Mouse (Mus musculus) gastrocnemius, postnatal 4 days (tissue): ENCODE results near the gene Tbl2. TPM values are rescaled to one million over a fixed set of nuclear protein-coding genes. Genes with fewer than 3 reads are reported as not detected.

Source experiments
- DNase-seq, 2 experiments: peaks; one replicate each; pipeline ENCODE4 v3.0.0; 2021 to 2022; ENCODE audit warnings: low spot score in 2 of 2, mixed read lengths in 2 of 2
- microRNA-seq: library from miRNA; unstranded; fragments of <30 nt; microRNA quantifications from one replicate; pipeline ENCODE4 v1.2.0, GENCODE M21; 2021
- total RNA-seq, 2 experiments: library from RNA; stranded (reverse); gene quantifications; 2 replicates each; pipeline ENCODE4 v1.2.3; 2021

The Tbl2 gene
- total RNA-seq, 2 experiments from 2014 or later: 18.3 to 22.2 TPM

- DNase-seq: no peak
Observed at GRCm38 (mm10) chr5:135185596-135185995, 36.1 kb downstream of the Tbl2 start.

GRCm38 (mm10) chr5:135186231-135186620 lies 36.8 kb downstream of the Tbl2 start:
- DNase-seq: no peak

GRCm38 (mm10) chr5:135186621-135187348 lies 37.3 kb downstream of the Tbl2 start, which contains the start of gene Baz1b:
TSS of gene Baz1b (plus strand) at chr5:135187264.
- DNase-seq: peak; percentile 95 to 99

GRCm38 (mm10) chr5:135187349-135188213 lies 38.1 kb downstream of the Tbl2 start:
- peak; percentile 30 to 50 for DNase-seq

- DNase-seq: no peak
Observed at GRCm38 (mm10) chr5:135188214-135188554, 38.7 kb downstream of the Tbl2 start.

GRCm38 (mm10) chr5:135189281-135190022 lies 40.0 kb downstream of the Tbl2 start:
- no peak for DNase-seq

GRCm38 (mm10) chr5:135191620-135192019 lies 42.2 kb downstream of the Tbl2 start:
- peak in 1 of 2 experiments; percentile 52 for DNase-seq

GRCm38 (mm10) chr5:135192431-135192830 lies 43.0 kb downstream of the Tbl2 start:
- no peak for DNase-seq

GRCm38 (mm10) chr5:135196367-135196766 lies 46.9 kb downstream of the Tbl2 start:
- no peak for DNase-seq

GRCm38 (mm10) chr5:135202763-135203162 lies 53.3 kb downstream of the Tbl2 start:
- DNase-seq: no peak

GRCm38 (mm10) chr5:135208197-135208596 lies 58.7 kb downstream of the Tbl2 start:
- no peak for DNase-seq

Small RNAs within 50 kb of the gene (microRNA-seq; reads per million reads assigned to microRNA genes)
- not detected for gene Gm25315

Other genes with a start within 250 kb of the Tbl2 start
- gene Tmem270, start 242.9 kb upstream of the Tbl2 start, total RNA-seq: not detected
- not detected for gene Cldn13, start 234.1 kb upstream of the Tbl2 start, total RNA-seq
- 10 to 100 TPM in 1 of 2 experiments, 1 to 10 TPM in 1; 8.7 to 10.3 TPM for gene Mettl27, start 217.3 kb upstream of the Tbl2 start, total RNA-seq
- gene Cldn4, start 202.7 kb upstream of the Tbl2 start, total RNA-seq: not detected
- gene Cldn3, start 163.4 kb upstream of the Tbl2 start, total RNA-seq: under 1 TPM in 1 of 2 experiments, not detected in 1; 0.29 TPM
- gene Abhd11, start 140.5 kb upstream of the Tbl2 start, total RNA-seq: 10 to 100 TPM; 44.0 to 44.6 TPM
- gene Stx1a, start 126.2 kb upstream of the Tbl2 start, total RNA-seq: 1 to 10 TPM; 4.5 to 5.1 TPM
- gene Dnajc30, start 85.5 kb upstream of the Tbl2 start, total RNA-seq: 10 to 100 TPM; 23.8 to 25.2 TPM
- gene Bud23, start 84.7 kb upstream of the Tbl2 start, total RNA-seq: 10 to 100 TPM; 29.9 to 33.3 TPM
- gene Vps37d, start 71.4 kb upstream of the Tbl2 start, total RNA-seq: 1 to 10 TPM; 3.2 to 4.1 TPM
- gene Mlxipl, start 59.8 kb upstream of the Tbl2 start, total RNA-seq: 10 to 100 TPM; 13.8 to 24.6 TPM
- 10 to 100 TPM; 27.3 to 28.0 TPM for gene Bcl7b, start 18.6 kb downstream of the Tbl2 start, total RNA-seq
- 10 to 100 TPM; 59.4 to 63.6 TPM for gene Baz1b, start 37.6 kb downstream of the Tbl2 start, total RNA-seq
- 10 to 100 TPM; 16.0 to 20.2 TPM for gene Fzd9, start 101.6 kb downstream of the Tbl2 start, total RNA-seq
- gene Fkbp6, start 200.4 kb downstream of the Tbl2 start, total RNA-seq: under 1 TPM; 0.32 to 0.36 TPM
- not detected for gene Trim50, start 203.6 kb downstream of the Tbl2 start, total RNA-seq
- 10 to 100 TPM; 12.4 to 14.2 TPM for gene Nsun5, start 220.3 kb downstream of the Tbl2 start, total RNA-seq
- 10 to 100 TPM; 22.1 to 23.6 TPM for gene Pom121, start 244.9 kb downstream of the Tbl2 start, total RNA-seq